Mouse (Mus musculus) heart, adult 2 months (tissue): Measurements from ENCODE around the gene Csnk2a2.

Experiments used
- CTCF ChIP-seq: fragments of 200-600 bp; IDR thresholded peaks from 2 replicates; pipeline ENCODE4 v1.8.1; 2022; ENCODE audit warnings: antibody characterized with exemption, mild to moderate bottlenecking, moderate library complexity
- EP300 ChIP-seq: fragments of 200-500 bp; IDR thresholded peaks from 2 replicates; pipeline ENCODE4 v1.6.1; 2011; ENCODE audit warnings: low read depth, low read length, control low read depth; ENCODE audit not compliant: insufficient read depth

- TF ChIP-seq CTCF (no peak), EP300 (no peak)
Measured at GRCm38 (mm10) chr8:95532206-95532605, 42.4 kb upstream of the Csnk2a2 start.
